Mouse (Mus musculus) liver, embryonic 14.5 days (tissue): ENCODE measurements around the gene Fshr.
"Not testable (repeated sequence)": the region's sequence is repeated elsewhere in the genome, so short reads cannot be mapped to it uniquely, and the experiment has no call there.

Experiments
- CTCF ChIP-seq: IDR thresholded peaks from 2 replicates; pipeline ENCODE4 v1.5.1; 2016; ENCODE audit warnings: antibody characterized with exemption, low read depth, control low read depth
- EP300 ChIP-seq: IDR thresholded peaks from 2 replicates; pipeline ENCODE4 v1.6.1; 2016; ENCODE audit warnings: antibody characterized with exemption, low read depth

GRCm38 (mm10) chr17:89099733-89100132, 100.7 kb downstream of the Fshr start:
- not testable (repeated sequence) for TF ChIP-seq CTCF, EP300
